Mouse (Mus musculus) stomach, postnatal 0 days (tissue): ENCODE results near the gene Fut7.

Experiments used
- CTCF ChIP-seq: IDR thresholded peaks from 2 replicates; pipeline ENCODE4 v1.5.1; 2016; ENCODE audit warnings: antibody characterized with exemption, low read depth, mild to moderate bottlenecking, moderate library complexity
- EP300 ChIP-seq: optimal IDR thresholded peaks from 2 replicates; pipeline ENCODE3; 2016; ENCODE audit warnings: antibody characterized with exemption

DNA sequence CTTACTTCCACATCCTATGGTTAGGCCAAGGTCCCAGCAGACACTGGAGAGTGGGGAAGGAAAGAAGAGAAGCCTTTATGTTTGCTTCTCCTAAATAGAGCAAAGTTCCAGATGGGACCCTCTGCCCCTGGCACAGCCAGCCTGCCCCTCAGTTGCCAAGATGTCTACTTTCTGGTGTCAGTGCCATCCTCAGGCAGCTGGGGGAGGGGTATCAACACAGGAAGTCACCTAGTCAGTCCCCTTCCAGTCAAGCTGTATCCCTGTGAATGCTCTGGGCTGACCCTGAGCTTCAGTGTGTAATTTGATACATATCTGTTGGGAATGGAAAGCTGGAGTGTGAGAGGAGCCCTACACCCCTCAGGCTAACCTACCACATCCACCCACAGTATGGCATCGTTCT, 26.1 kb upstream of the Fut7 start:
- TF ChIP-seq EP300: no peak
- TF ChIP-seq CTCF: no peak
